Mouse (Mus musculus) G1E (cell line): ENCODE measurements around the gene Msln.

Experiments
- CTCF ChIP-seq: IDR thresholded peaks from 2 replicates; pipeline ENCODE4 v1.5.1; 2012; ENCODE audit warnings: low read depth, low read length, inconsistent platforms, mixed read lengths
- GATA1 ChIP-seq: IDR thresholded peaks from 2 replicates; pipeline ENCODE4 v1.6.1; 2012; ENCODE audit warnings: borderline replicate concordance, low read length, inconsistent platforms, mixed read lengths
- POLR2AphosphoS5 ChIP-seq: IDR thresholded peaks from 2 replicates; pipeline ENCODE4 v1.6.1; 2012; ENCODE audit warnings: low read depth, low read length, inconsistent platforms; ENCODE audit not compliant: insufficient replicate concordance
- TAL1 ChIP-seq: conservative IDR thresholded peaks from 2 replicates; pipeline ENCODE4 v1.6.1; 2012; ENCODE audit warnings: low read depth, low read length, inconsistent platforms, mixed read lengths

DNA sequence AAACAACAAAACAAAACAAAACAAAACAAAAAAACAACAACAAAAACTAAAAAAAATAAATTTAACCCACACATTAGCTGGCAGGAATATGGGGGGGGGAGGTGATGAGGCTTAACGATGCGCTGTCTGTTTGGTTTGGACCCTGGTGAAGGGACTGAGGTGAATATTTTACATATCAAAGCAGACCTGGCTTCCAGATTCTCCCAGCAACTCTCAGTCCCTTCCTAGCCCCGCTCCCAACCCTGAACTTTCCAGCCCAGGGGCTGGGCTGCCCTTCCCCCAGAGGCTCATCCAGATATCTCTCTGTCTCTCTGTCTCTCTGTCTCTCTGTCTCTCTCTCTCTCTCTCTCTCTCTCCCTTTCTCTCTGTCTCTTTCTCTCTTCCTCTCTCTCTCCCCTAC is 8.4 kb upstream of the Msln start:
- TF ChIP-seq CTCF: no peak
- no peak for TF ChIP-seq POLR2AphosphoS5
- no peak for TF ChIP-seq GATA1
- TF ChIP-seq TAL1: no peak
